Mouse (Mus musculus): ENCODE data around the gene C1ql3.

- TF ChIP-seq TAL1 (IDR thresholded peaks at IDR 0.05; ENCODE audit: low read length) (no peak), GATA1 (IDR thresholded peaks at IDR 0.05; ENCODE audit: low read length) (no peak)
Measured at GRCm38 (mm10) chr2:13000026-13000425, 11.6 kb downstream of the C1ql3 start.
